Mouse (Mus musculus) frontal cortex, postnatal 10 days (tissue): ENCODE data around the gene Nanos2.

ENCODE experiments used
- DNase-seq, 2 experiments: peaks; one replicate each; pipeline ENCODE4 v3.0.0; 2022; ENCODE audit warnings: low spot score in 2 of 2, mixed read lengths in 1 of 2

The Nanos2 gene

DNA sequence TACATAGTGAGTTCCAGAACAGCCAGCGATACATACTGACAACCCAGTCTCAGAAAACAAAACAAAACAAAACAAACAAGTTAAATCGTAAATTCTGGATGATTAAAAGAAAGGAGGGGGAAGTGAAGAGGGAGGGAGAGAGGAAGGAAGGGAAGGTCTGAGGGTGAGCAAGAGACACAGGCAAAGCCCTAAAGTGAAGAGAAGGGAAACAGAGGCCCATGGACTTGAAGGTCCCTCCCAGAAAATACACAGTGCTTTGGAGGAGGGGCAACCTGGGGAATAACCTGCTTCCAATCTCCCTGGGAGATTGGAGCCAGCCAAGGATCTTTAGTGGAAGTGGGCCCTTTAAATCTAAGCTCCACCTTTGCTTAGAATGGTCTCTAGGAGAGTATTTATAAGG is at the start of gene Nanos2:
Gene Nanos2, plus strand, starts transcription at position 301 of the 400 bp plus-strand sequence.
- no peak for DNase-seq

DNA sequence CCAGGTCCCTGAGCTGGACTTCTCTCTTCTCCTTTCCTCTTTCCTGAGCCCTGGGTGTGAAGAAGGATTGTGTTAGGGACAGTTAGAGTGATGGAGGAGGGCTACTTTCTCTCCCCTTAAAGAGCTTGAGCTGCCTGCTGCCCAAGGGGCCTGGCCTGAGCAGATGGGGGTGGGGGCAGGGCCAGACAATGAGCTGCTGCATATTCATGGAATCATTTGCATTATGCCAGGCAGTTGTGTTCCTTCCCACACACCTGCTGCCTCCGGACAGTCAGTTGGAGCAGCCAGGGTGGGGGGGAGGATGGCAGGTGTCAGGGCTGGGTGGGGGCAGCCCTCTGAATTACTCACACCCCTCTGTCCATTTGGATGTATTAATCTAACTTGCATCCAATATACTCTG is 44.8 kb upstream of the Nanos2 start:
- DNase-seq = no peak

DNA sequence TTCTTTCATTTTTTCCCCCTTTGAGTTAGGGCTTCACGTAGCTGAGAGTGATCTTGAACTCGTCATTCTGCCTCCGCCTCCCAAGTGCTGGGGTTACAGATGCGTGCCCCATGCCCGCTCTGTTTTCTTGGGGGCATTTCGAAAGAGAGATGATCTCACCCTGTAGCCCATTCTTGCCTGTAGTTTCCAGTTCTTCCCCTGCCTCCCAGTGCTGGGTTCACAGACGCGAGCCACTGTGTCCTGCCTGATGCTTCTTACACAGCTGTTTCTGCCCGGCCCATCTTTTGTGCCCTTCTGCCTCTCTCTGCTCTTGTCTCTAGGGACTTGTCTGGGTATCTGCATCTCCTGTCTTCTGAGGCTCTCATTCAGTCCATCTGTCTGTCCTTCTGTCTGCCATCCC is 44.4 kb upstream of the Nanos2 start:
- no peak for DNase-seq

DNA sequence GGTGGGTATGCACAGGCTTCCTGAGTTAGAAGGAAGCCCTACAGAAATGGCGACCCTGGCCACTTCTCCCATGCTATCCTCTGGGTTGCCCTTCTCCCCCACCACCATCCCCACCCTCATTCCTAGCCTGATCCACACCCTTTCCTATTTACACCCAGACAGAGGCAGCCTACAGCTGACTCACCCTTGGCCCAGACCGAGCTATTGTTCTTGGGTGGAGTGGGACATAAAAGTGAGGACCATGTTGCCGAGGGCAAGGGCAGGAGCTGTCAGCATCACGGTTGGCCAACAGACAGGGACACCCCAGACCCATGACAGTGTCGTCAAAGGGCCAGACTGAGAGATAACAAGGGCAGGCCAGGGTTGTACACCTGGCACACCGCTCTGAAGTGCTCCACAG is 39.0 kb upstream of the Nanos2 start:
- no peak for DNase-seq

DNA sequence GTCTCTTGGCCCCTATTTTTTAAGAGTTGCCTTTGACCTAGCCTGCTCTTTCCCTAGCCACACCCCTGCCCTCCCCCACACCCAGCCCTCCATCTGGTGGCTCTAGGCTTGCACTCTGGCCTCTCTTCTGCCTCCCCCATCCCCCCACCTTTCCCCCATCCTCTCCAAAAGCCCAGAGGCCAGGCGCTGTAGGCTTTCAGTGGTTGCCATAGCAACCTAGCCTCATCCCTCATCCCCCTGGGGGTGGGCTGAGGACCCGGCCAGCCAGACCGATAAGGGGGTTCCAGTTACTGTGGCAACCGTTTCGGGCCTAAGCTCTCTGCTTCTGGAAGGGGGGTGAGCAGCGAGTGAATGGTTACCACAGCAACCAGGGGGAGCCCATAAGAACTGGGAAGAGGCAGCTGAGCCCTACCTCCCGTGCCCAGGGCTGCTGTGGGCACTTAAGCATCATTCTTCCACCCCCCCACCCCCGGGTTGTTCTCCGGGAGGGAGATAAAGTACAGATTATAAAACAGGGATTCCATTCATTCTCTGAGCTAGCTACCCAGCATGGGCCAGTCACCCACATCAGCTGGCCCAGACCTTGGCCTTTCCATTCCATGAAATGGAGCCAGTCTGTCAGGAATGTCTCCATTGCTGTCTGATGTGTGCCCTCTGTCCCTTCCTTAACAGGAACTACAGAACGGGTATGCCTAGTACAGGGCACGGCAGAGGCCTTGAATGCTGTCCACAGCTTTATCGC is 37.2 kb upstream of the Nanos2 start:
- DNase-seq = peak; percentile 58 to 78

DNA sequence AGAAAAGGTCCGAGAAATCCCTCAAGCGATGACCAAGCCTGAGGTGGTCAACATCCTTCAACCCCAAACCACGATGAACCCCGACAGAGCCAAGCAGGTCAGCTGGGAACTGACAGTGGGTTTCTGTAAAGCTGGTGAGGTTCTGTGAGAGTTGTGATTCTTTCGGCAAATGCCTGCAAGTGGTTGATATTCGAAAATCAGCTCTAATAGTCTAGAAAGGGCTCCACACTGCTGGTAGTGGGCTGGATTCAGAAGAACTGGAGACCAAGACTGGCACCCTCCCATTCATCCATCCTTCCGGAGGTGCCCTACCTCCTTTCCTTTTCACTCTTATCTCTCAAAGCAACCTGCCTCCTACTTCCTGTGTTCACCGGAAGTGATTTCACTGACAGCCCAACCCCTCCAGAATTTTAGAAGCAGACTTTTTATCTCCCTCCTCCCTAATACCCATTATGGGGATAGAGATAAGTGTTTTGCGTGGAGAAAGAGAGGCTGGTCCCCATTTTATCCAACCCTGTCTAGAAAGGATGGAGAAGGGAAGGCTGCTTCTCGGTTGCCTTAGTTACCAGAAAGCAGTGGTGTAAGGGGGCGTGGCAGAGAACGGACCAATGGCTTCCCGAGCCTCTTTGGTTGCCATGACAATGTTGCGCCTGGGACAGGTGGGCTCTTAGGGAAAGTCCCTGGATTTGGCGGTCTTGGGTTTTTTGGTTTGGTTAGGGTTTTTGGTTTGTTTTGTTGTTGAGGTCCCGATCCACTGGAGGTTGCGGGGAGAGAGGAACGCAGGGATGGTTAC is 36.5 kb upstream of the Nanos2 start:
- DNase-seq = no peak

DNA sequence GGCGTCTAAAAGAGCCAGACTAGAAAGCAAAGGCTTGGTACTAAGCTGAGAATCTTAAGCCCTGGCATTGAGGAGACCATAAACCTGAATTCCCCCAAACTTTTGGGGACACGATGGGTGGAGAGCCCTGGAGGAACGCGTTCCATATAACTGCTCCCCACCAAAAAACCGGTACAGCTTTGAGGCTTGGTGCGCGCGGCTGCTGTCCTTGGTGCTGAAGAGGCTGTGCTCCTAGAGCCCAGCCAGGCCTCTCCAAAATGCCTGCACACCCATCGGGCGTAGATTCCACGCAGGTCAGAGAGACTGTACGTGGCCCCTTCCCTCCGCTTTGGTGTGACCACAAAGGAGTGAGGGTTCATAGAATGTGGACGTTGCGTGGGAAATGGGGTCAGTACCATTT is 35.8 kb upstream of the Nanos2 start:
- no peak for DNase-seq

DNA sequence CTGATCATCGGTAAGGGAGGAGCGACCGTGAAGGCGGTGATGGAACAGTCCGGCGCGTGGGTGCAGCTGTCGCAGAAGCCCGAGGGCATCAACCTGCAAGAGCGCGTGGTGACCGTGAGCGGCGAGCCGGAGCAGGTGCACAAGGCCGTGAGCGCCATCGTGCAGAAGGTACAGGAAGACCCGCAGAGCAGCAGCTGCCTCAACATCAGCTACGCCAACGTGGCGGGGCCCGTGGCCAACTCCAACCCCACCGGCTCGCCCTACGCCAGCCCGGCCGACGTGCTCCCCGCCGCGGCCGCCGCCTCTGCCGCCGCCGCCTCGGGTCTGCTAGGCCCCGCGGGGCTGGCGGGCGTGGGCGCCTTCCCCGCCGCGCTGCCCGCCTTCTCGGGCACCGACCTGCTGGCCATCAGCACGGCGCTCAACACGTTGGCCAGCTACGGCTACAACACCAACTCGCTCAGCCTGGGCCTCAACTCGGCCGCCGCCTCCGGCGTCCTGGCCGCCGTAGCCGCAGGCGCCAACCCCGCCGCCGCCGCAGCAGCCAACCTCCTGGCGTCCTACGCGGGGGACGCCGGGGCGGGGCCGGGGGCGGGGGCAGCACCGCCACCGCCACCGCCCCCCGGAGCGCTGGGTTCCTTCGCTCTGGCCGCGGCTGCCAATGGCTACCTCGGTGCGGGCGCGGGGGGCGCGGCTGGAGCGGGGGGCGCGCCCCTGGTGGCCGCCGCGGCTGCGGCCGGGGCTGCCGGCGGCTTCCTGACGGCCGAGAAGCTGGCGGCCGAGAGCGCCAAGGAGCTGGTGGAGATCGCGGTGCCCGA is 29.4 kb upstream of the Nanos2 start:
- no peak for DNase-seq

DNA sequence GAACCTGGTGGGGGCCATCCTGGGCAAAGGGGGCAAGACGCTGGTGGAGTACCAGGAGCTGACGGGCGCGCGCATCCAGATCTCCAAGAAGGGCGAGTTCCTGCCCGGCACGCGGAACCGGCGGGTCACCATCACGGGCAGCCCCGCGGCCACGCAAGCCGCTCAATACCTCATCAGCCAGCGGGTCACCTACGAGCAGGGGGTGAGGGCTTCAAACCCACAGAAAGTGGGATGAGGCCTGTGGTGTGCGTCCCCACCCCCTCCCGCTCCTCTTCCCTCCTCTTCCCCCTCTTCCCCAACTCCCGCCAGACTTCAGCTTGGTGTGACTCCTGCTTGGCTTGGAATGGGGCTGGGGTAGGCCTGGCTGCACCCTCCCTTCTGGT is 28.8 kb upstream of the Nanos2 start:
- DNase-seq = no peak

DNA sequence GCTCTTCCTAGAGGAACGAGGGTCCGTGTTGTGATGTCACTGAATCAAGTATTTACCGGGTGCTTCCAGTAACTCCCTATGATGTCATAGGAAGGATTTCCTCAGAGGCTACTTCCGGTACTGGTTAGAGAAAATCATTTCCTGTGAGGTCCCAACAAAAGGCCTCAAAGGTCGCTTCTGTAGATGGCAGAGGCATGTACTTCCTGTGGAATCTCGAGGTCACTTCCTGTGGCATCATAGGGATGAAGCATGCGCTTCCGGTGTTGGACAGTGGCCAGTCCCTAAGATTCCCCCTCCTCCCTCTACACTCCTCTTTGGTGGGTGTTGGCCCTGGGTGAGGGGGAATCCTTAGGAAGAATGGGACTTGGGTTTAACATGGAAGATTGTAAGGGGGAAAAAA is 27.8 kb upstream of the Nanos2 start:
- DNase-seq = no peak

DNA sequence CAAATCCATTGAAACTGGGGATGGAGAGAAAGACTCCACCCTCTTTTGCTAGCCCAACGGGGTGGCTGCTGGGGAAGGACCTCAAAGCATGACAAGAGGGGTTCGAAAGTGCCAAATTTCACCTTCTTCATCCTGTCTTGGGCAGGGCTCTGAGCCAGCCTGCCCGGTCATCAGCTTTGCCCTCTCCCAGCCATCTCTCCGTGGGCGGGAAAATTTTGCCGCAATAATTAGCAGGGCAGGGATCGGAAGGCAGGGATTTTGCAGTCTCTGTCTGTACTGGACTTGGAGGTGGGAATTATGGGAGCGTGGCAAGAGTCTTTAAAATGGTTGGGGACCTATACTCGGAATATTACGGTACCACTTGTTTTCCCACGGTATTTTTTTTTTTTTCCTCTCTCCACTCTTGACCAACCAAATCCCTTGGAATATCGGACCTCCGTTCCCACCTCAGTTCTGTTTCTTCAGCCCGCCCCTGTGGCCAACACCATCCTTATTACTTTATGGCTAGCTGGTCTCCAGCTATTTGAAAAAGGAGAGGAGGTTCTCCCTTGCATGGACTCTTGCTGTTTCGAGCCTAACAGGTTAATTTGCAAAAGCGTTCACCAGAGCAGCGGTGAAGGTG is 24.9 kb upstream of the Nanos2 start:
- no peak for DNase-seq

DNA sequence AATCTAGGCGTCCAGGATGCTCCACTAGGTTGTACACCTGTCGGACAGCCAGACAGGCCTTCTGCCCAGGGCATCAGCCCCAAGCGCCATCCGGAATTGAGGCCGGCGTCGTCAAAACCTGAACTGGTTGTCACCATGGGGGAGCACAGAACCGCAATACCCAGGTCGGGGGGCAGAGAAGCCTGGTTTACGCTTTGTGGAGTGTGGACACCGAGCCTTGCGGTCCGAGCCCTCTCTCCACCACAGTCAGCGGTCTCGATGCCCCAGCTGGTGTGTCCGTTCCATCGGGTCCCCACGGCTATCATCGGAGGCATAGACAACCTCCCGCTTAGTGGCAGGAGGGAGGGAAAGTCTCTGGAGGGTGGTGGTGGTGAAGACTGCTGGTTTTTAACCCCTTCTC is 24.4 kb upstream of the Nanos2 start:
- DNase-seq = no peak

DNA sequence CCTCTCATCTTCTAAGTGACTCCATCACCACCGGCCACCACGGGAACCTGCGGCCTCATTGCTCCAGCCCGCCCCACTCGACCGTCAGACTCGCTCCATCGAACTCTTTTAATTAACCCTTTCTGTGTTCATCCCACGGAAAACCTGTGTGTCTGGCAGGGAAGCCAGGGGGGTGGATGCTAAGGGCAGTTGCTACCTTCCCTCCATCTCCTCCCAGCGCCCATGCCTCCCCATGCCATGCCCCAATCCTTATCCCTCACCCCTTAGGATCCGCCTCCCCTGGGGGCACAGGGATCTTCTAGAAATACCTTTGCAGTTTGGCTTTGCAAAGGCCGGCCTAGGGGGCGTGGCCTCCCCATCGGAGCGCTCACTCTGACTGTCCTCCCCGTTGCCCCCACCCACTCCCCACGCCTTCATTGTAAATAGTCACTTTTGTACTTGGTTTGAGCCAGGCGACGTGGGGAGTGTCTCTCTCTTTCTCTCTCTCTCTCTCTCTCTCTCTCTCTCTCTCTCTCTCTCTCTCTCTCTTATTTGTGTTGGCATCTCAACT is 23.8 kb upstream of the Nanos2 start:
- no peak for DNase-seq

DNA sequence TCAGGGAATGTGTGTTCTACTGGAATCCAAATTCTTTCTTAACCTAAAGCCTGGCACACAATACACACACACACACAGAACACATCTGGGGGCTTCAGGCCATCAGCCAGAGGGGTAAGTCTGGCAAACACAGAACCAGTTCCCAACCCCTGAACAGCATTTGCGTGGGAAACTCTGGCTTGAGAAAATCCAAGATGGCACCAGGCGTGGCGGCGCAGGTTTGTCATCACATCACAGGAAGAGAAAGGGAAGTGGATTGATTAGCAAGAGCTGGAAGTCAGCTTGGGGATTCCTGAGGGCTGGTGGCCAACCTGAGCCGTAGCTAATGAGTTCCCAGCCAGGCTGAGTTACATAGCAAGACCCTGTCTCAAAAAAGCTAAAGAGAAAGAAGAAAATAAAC is 21.9 kb upstream of the Nanos2 start:
- no peak for DNase-seq

DNA sequence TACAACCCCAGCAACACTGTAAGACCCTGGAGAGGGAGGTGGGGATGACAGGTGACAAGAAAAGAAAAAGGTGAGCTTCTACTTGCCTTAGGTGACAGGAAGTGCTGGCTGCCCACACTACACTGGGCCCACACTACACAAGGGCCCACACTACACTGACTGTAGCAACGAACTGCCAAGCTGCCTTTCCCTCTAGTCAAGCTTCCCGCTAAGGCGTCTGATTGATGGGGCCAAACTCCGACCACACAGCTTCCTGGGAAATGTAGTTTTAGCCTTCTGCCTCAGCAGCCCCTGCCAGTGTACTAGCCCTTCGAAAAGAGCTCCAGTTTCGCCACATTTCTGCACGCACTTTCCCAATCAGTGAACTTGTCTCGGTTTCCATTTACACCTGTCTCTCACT is 19.6 kb upstream of the Nanos2 start:
- no peak for DNase-seq

DNA sequence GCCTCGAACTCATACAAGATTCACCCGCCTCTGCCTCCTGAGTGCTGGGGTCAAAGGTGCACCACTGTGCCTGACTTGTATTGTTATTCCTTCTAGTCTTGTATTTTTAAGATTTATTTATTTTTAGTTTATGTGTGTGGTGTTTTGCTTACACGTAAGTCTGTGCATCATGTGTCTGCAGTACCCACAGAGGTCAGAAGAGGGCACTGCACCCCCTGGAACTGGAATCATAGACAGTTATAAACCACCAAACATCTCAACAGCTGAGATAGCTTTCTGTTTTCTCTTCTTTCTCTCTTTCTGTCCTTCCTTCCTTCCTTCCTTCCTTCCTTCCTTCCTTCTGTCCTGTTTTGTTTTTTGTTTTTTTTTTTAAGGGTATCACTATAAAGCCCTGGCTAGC is 16.2 kb upstream of the Nanos2 start:
- DNase-seq = no peak

DNA sequence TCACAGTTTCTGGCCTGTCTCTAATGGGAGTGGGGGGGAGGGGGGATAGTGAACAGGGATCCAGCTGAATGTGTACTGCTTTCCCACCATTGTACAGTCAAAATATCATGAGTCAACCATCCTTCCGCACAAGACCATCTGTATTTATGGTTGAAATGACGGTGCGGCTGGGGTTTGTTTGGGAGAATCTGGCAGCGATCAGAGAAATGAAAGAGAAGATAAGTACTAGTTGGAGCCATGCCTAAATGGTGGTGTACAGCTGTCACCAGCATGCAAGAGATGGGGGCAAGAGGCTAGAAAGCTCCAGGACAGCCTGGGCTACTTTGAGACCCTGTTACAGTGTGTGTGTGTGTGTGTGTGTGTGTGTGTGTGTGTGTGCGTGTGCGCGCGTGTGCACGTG is 8.8 kb upstream of the Nanos2 start:
- DNase-seq = no peak

DNA sequence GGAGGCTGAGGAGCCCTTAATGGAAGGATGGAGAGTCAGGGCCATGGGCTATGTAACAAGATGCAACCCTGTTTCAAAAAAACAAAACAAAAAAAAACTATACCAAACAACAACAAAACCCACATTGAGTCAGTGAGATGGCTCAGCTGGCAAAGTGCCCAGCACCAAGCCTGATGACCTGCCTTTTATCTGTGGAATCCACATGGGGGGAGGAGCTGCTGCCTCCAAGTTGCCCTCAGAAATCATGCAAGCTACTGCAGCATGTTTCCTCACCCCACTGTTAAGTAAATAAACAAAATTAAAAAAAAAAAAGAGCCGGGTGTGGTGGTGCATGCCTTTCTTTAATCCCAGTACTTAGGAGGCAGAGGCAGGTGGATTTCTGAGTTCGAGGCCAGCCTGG is 697 bp upstream of the Nanos2 start:
- DNase-seq = no peak

DNA sequence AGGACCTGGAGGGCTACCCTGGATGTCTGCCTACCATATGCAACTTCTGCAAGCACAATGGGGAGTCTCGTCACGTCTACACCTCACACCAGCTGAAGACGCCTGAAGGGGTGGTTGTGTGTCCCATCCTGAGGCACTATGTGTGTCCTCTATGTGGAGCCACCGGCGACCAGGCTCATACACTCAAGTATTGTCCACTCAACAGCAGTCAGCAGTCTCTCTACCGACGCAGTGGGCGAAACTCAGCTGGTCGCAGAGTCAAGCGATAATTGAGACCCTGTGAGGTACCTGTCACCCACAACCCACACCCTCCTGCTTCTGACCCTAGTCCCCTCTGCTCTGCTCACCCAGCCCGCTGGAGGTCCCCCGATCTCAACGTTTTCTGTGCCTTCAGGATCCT is 547 bp downstream of the Nanos2 start:
- DNase-seq = no peak

DNA sequence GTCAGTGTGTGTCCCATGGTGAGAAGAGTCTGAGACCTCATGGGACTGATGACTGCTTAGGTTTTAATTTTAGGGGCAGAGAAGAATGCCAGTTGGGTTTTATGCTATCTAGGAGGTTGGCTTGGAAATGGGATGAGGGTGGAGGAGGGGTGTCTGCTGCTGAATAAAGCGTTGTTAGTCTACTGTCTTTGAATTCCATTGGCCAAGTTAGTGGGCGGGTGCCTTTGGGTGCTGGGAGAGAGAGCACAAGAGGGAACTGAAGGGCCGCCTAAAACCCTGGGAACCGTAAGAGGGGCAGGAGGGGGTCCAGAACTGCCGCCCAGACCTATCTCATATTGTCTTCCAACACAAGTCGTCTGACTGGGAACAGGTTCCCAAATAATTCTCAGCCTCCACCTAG is 1.6 kb downstream of the Nanos2 start:
- no peak for DNase-seq

DNA sequence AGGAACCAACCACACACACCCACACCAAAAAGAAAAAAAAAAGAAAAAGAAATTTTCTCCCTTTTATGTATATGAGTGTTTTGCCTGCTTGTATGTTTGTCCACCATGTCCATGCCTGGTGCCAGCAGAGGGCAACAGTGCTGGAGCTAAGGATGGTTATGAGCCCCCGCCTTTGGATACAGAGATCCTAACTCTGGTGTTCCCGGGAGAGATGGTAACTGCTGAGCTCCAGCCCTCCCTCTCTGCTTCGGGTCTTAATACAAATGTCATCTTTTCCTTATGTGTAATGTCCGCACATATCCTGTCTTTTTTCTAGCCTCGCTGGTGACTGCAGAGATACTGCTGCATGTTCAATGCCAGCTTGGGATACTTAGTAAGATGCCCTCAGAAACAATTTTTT is 2.8 kb downstream of the Nanos2 start:
- peak in 1 of 2 experiments; percentile 53 for DNase-seq
